In genomic region chr2:180953638-180954037, GRCm38 (mm10) we compare ENCODE assay signal across 9 mouse cellular contexts. TPM values are rescaled to one million over a fixed set of nuclear protein-coding genes. Genes with fewer than 3 reads are reported as not detected.
A peak's percentile ranks its signal among the peaks of the same experiment; 100 is the strongest.
DNase-seq lines count a peak whose midpoint lies in the region; ATAC-seq lines count a peak whose summit lies in the region.
"Had no signal": no experiment of that assay in that cellular context is flagged by ENCODE, and none has a peak within 500 bp of the region (broad histone marks: within the 10 kb centered on the region; RNA-seq: fewer than 3 reads in every experiment).

No protein-coding gene starts in this region.

- H3K4me3 ChIP-seq in heart, embryonic 15.5 days: peak overlapping the region; percentile 62
- H3K4me3 ChIP-seq in hindbrain, embryonic 11.5 days (ENCODE audit: low read depth, low read length): peak overlapping the region; percentile 56
- peak overlapping the region; percentile 56 for H3K4me3 ChIP-seq in midbrain, embryonic 12.5 days

- H3K9ac ChIP-seq in heart, embryonic 15.5 days: peak overlapping the region; percentile 53
- peak overlapping the region; percentile 66 for H3K9ac ChIP-seq in hindbrain, embryonic 11.5 days (ENCODE audit: low read depth, low read length)
- peak overlapping the region; percentile 79 for H3K9ac ChIP-seq in midbrain, embryonic 12.5 days (replicated peaks)

- no peak for ATAC-seq in heart, embryonic 15.5 days (replicated peaks; ENCODE audit: insufficient number of reproducible peaks, insufficient read depth, low FRiP score, low read depth)
- ATAC-seq in hindbrain, embryonic 11.5 days (ENCODE audit: low FRiP score): no peak
- ATAC-seq in midbrain, embryonic 12.5 days (ENCODE audit: low FRiP score, low read depth): no peak
- ATAC-seq in megakaryocyte-erythroid progenitor cell, adult 5-6 weeks (replicated peaks; ENCODE audit: low FRiP score, low TSS enrichment, poor library complexity, severe bottlenecking): no peak

- peaks cover 33% of the 10 kb centered on the region for H3K27me3 ChIP-seq in heart, embryonic 15.5 days
- no peaks in the 10 kb centered on the region for H3K27me3 ChIP-seq in hindbrain, embryonic 11.5 days (ENCODE audit: control insufficient read depth, insufficient read depth, low read length)
- 0 out of 2 replicates have a peak, but pooled peaks cover 5% of the 10 kb centered on the region for H3K27me3 ChIP-seq in midbrain, embryonic 12.5 days

- H3K27ac ChIP-seq in heart, embryonic 15.5 days: peak overlapping the region; percentile 70
- H3K27ac ChIP-seq in hindbrain, embryonic 11.5 days (ENCODE audit: low read depth, low read length): peak overlapping the region; percentile 93
- H3K27ac ChIP-seq in midbrain, embryonic 12.5 days (replicated peaks): peak overlapping the region; percentile 95

- H3K4me2 ChIP-seq in heart, embryonic 15.5 days: peak overlapping the region; percentile 91
- H3K4me2 ChIP-seq in hindbrain, embryonic 11.5 days (replicated peaks; ENCODE audit: low read depth, low read length): peak overlapping the region; percentile 87
- peak overlapping the region; percentile 80 for H3K4me2 ChIP-seq in midbrain, embryonic 12.5 days (replicated peaks)

- H3K9me3 ChIP-seq in heart, embryonic 15.5 days (replicated peaks): no peaks in the 10 kb centered on the region
- H3K9me3 ChIP-seq in hindbrain, embryonic 11.5 days (ENCODE audit: control insufficient read depth, low read length): no peaks in the 10 kb centered on the region
- H3K9me3 ChIP-seq in midbrain, embryonic 12.5 days: no peaks in the 10 kb centered on the region

- 30% methylated on average over 2 of the region's 2 CpGs for WGBS in heart, embryonic 15.5 days
- WGBS in hindbrain, embryonic 11.5 days: 16% methylated on average over 2 of the region's 2 CpGs
- 8% methylated on average over 2 of the region's 2 CpGs for WGBS in midbrain, embryonic 12.5 days

- peaks cover 31% of the 10 kb centered on the region for H3K4me1 ChIP-seq in heart, embryonic 15.5 days (replicated peaks)
- peaks cover 14% of the 10 kb centered on the region for H3K4me1 ChIP-seq in hindbrain, embryonic 11.5 days (replicated peaks; ENCODE audit: control insufficient read depth, insufficient read depth, low read length)
- H3K4me1 ChIP-seq in midbrain, embryonic 12.5 days: peaks cover 52% of the 10 kb centered on the region

- H3K36me3 ChIP-seq in heart, embryonic 15.5 days: no peaks in the 10 kb centered on the region
- no peaks in the 10 kb centered on the region for H3K36me3 ChIP-seq in hindbrain, embryonic 11.5 days (ENCODE audit: control insufficient read depth, insufficient read depth, low read length)
- no peaks in the 10 kb centered on the region for H3K36me3 ChIP-seq in midbrain, embryonic 12.5 days

- no peak for DNase-seq in heart, adult 9 months (ENCODE audit: low spot score in 2 of 2)
- DNase-seq in R1 (ENCODE audit: low read depth, low spot score): peak; percentile 79
- no peak for DNase-seq in hindbrain, embryonic 11.5 days (ENCODE audit: low spot score)
- no peak for DNase-seq in urinary bladder, postnatal 10 days (ENCODE audit: low spot score)
- no peak for DNase-seq in cerebellum, adult 9-11 months

RNA-seq across cellular contexts. Expression of gene Nkain4, which starts 0.9 kb away (rescaled TPM):
- 38.2 and 49.5 TPM in 2 replicates for polyA plus RNA-seq in heart, embryonic 15.5 days (2015; fragmentation: Nextera tagmentation; extraction: Ambion mirVana)
- polyA plus RNA-seq in hindbrain, embryonic 11.5 days (2014; fragmentation: Nextera tagmentation; extraction: Ambion mirVana): 80.5 and 91.5 TPM in 2 replicates
- polyA plus RNA-seq in midbrain, embryonic 12.5 days (2016; fragmentation: Nextera tagmentation; extraction: Ambion mirVana): 72.9 and 83.1 TPM in 2 replicates
- not detected in 2 replicates for total RNA-seq in megakaryocyte-erythroid progenitor cell, adult 5-6 weeks (2014; fragmentation: Nextera tagmentation)
- total RNA-seq in megakaryocyte-erythroid progenitor cell, adult 5-6 weeks (2017): not detected in 2 replicates

RNA-seq across cellular contexts. Expression of gene Arfgap1, which starts 13.4 kb away (rescaled TPM):
- 71.8 and 92.4 TPM in 2 replicates for polyA plus RNA-seq in heart, embryonic 15.5 days (2015; fragmentation: Nextera tagmentation; extraction: Ambion mirVana)
- polyA plus RNA-seq in hindbrain, embryonic 11.5 days (2014; fragmentation: Nextera tagmentation; extraction: Ambion mirVana): 50.2 and 50.5 TPM in 2 replicates
- 86.3 and 97.4 TPM in 2 replicates for polyA plus RNA-seq in midbrain, embryonic 12.5 days (2016; fragmentation: Nextera tagmentation; extraction: Ambion mirVana)
- total RNA-seq in megakaryocyte-erythroid progenitor cell, adult 5-6 weeks (2014; fragmentation: Nextera tagmentation): 35.0 and 41.9 TPM in 2 replicates
- 27.1 and 32.0 TPM in 2 replicates for total RNA-seq in megakaryocyte-erythroid progenitor cell, adult 5-6 weeks (2017)

RNA-seq across cellular contexts. Expression of gene Birc7, which starts 24.8 kb away (rescaled TPM):
- 0.11 TPM in 1 of 2 replicates, not detected in the other for polyA plus RNA-seq in heart, embryonic 15.5 days (2015; fragmentation: Nextera tagmentation; extraction: Ambion mirVana)
- 0.49 and 0.65 TPM in 2 replicates for polyA plus RNA-seq in hindbrain, embryonic 11.5 days (2014; fragmentation: Nextera tagmentation; extraction: Ambion mirVana)
- polyA plus RNA-seq in midbrain, embryonic 12.5 days (2016; fragmentation: Nextera tagmentation; extraction: Ambion mirVana): 0.36 and 0.67 TPM in 2 replicates
- not detected in 2 replicates for total RNA-seq in megakaryocyte-erythroid progenitor cell, adult 5-6 weeks (2014; fragmentation: Nextera tagmentation)
- total RNA-seq in megakaryocyte-erythroid progenitor cell, adult 5-6 weeks (2017): not detected in 2 replicates
- polyA plus RNA-seq: testis, adult 2 months had no signal

RNA-seq across cellular contexts. Expression of gene Col20a1, which starts 32.7 kb away (rescaled TPM):
- 0.04 and 0.43 TPM in 2 replicates for polyA plus RNA-seq in heart, embryonic 15.5 days (2015; fragmentation: Nextera tagmentation; extraction: Ambion mirVana)
- polyA plus RNA-seq in hindbrain, embryonic 11.5 days (2014; fragmentation: Nextera tagmentation; extraction: Ambion mirVana): 0.56 and 0.78 TPM in 2 replicates
- polyA plus RNA-seq in midbrain, embryonic 12.5 days (2016; fragmentation: Nextera tagmentation; extraction: Ambion mirVana): 0.18 and 0.22 TPM in 2 replicates
- total RNA-seq in megakaryocyte-erythroid progenitor cell, adult 5-6 weeks (2014; fragmentation: Nextera tagmentation): 0.79 TPM in 1 of 2 replicates, not detected in the other
- 0.38 and 0.42 TPM in 2 replicates for total RNA-seq in megakaryocyte-erythroid progenitor cell, adult 5-6 weeks (2017)

RNA-seq across cellular contexts. Expression of gene Ythdf1, which starts 32.9 kb away (rescaled TPM):
- 32.9 and 42.2 TPM in 2 replicates for polyA plus RNA-seq in heart, embryonic 15.5 days (2015; fragmentation: Nextera tagmentation; extraction: Ambion mirVana)
- polyA plus RNA-seq in hindbrain, embryonic 11.5 days (2014; fragmentation: Nextera tagmentation; extraction: Ambion mirVana): 57.3 and 69.4 TPM in 2 replicates
- 65.2 and 67.2 TPM in 2 replicates for polyA plus RNA-seq in midbrain, embryonic 12.5 days (2016; fragmentation: Nextera tagmentation; extraction: Ambion mirVana)
- total RNA-seq in megakaryocyte-erythroid progenitor cell, adult 5-6 weeks (2014; fragmentation: Nextera tagmentation): 58.9 and 67.4 TPM in 2 replicates
- 26.4 and 38.3 TPM in 2 replicates for total RNA-seq in megakaryocyte-erythroid progenitor cell, adult 5-6 weeks (2017)
